Comparison of ENCODE assay signal across 23 mouse cellular contexts in genomic region chr11:43253034-43253433, GRCm38 (mm10).
A peak's percentile ranks its signal among the peaks of the same experiment; 100 is the strongest.
DNase-seq lines count a peak whose midpoint lies in the region; ATAC-seq and TF ChIP-seq lines count a peak whose summit lies in the region.
"Had no signal": no experiment of that assay in that cellular context is flagged by ENCODE, and none has a peak within 500 bp of the region (broad histone marks: within the 10 kb centered on the region; RNA-seq: fewer than 3 reads in every experiment).

No protein-coding gene starts in this region.

- ATAC-seq in heart, embryonic 16.5 days (replicated peaks; ENCODE audit: extremely low read depth, insufficient read depth, low FRiP score) = no peak
- peak; percentile 79 for ATAC-seq in kidney, embryonic 16.5 days (ENCODE audit: low FRiP score, low TSS enrichment)
- no peak for ATAC-seq in liver, postnatal 0 days
- ATAC-seq: forebrain, embryonic 14.5 days had no signal

- 0 out of 2 replicates have a peak overlapping the region, but pooled peaks have one; percentile 13 for H3K27ac ChIP-seq in heart, embryonic 16.5 days (ENCODE audit: low read length)
- no peak overlapping the region for H3K27ac ChIP-seq in kidney, embryonic 16.5 days (ENCODE audit: low read length)
- H3K27ac ChIP-seq in liver, postnatal 0 days (ENCODE audit: low read depth) = no peak overlapping the region
- H3K27ac ChIP-seq: limb, embryonic 15.5 days; liver, embryonic 13.5 days; macrophage had no signal

- no peaks in the 10 kb centered on the region for H3K9me3 ChIP-seq in heart, embryonic 16.5 days (replicated peaks; ENCODE audit: control insufficient read depth, low read length)
- no peaks in the 10 kb centered on the region for H3K9me3 ChIP-seq in kidney, embryonic 16.5 days (ENCODE audit: low read length)
- H3K9me3 ChIP-seq in liver, postnatal 0 days (ENCODE audit: low read length) = no peaks in the 10 kb centered on the region
- H3K9me3 ChIP-seq: G1E; limb, embryonic 15.5 days; liver, embryonic 13.5 days had no signal

- H3K27me3 ChIP-seq in heart, embryonic 16.5 days (ENCODE audit: control insufficient read depth, insufficient read depth, low read length) = no peaks in the 10 kb centered on the region
- H3K27me3 ChIP-seq in kidney, embryonic 16.5 days (ENCODE audit: insufficient read depth, low read length) = no peaks in the 10 kb centered on the region
- no peaks in the 10 kb centered on the region for H3K27me3 ChIP-seq in liver, postnatal 0 days (ENCODE audit: insufficient read depth, low read length)
- H3K27me3 ChIP-seq: limb, embryonic 15.5 days; liver, embryonic 13.5 days had no signal

- no peak for TF ChIP-seq CTCF in liver, postnatal 0 days (IDR thresholded peaks at IDR 0.05; ENCODE audit: low read depth)

- DNase-seq in embryo, embryonic 11 days = peak; percentile 4
- DNase-seq in embryo, embryonic 10.5 days (ENCODE audit: low spot score) = no peak
- no peak for DNase-seq in heart, adult 18-20 months
- DNase-seq in kidney, postnatal 10 days = no peak
- peak; percentile 30 for DNase-seq in mesoderm, embryonic 11.5 days (ENCODE audit: low read depth, low spot score)
- DNase-seq in liver, postnatal 0 days = no peak
- DNase-seq: adrenal gland, adult 8-10 months; cerebellum, adult 9-11 months; gastrocnemius, postnatal 25 days; heart, adult 11 months; kidney, adult 9 months; liver, embryonic 13.5 days; lung, adult 2 months; lung, postnatal 10 days; midbrain, embryonic 14.5 days; thymus, adult 2 months; thymus, postnatal 36 days had no signal

- H3K4me1 ChIP-seq in heart, embryonic 16.5 days (ENCODE audit: control insufficient read depth, insufficient read depth, low read length) = peaks cover 7% of the 10 kb centered on the region
- H3K4me1 ChIP-seq in kidney, embryonic 16.5 days (ENCODE audit: insufficient read depth, low read length) = peaks cover 3% of the 10 kb centered on the region
- H3K4me1 ChIP-seq in liver, postnatal 0 days (ENCODE audit: insufficient read depth) = no peaks in the 10 kb centered on the region
- H3K4me1 ChIP-seq: liver, embryonic 13.5 days had no signal

- H3K4me3 ChIP-seq in heart, embryonic 16.5 days (ENCODE audit: low read length) = no peak overlapping the region
- no peak overlapping the region for H3K4me3 ChIP-seq in kidney, embryonic 16.5 days (ENCODE audit: low read length)
- no peak overlapping the region for H3K4me3 ChIP-seq in liver, postnatal 0 days (ENCODE audit: low read depth, low read length)
- H3K4me3 ChIP-seq: limb, embryonic 15.5 days; liver, embryonic 13.5 days had no signal

- H3K36me3 ChIP-seq in heart, embryonic 16.5 days (ENCODE audit: control insufficient read depth, insufficient read depth) = no peaks in the 10 kb centered on the region
- H3K36me3 ChIP-seq in kidney, embryonic 16.5 days (ENCODE audit: insufficient read depth, low read length) = no peaks in the 10 kb centered on the region
- H3K36me3 ChIP-seq in liver, postnatal 0 days (replicated peaks; ENCODE audit: insufficient read depth, low read length) = no peaks in the 10 kb centered on the region
- H3K36me3 ChIP-seq: G1E; limb, embryonic 15.5 days; liver, embryonic 13.5 days had no signal

- WGBS in heart, embryonic 16.5 days = 39% methylated on average over 6 of the region's 6 CpGs
- WGBS in kidney, embryonic 16.5 days = 24% methylated on average over 6 of the region's 6 CpGs
- WGBS in liver, postnatal 0 days (ENCODE audit: insufficient replicate concordance) = 59% methylated on average over 6 of the region's 6 CpGs

- no peak for TF ChIP-seq EP300 in liver, postnatal 0 days (IDR thresholded peaks at IDR 0.05; ENCODE audit: low read depth)

- no peak overlapping the region for H3K9ac ChIP-seq in heart, embryonic 16.5 days (ENCODE audit: low read length)
- H3K9ac ChIP-seq in kidney, embryonic 16.5 days (replicated peaks; ENCODE audit: low read length) = no peak overlapping the region
- H3K9ac ChIP-seq in liver, postnatal 0 days (replicated peaks) = no peak overlapping the region
- H3K9ac ChIP-seq: limb, embryonic 15.5 days; liver, embryonic 13.5 days had no signal

- H3K4me2 ChIP-seq in heart, embryonic 16.5 days (ENCODE audit: low read depth, low read length) = no peak overlapping the region
- H3K4me2 ChIP-seq in kidney, embryonic 16.5 days (replicated peaks; ENCODE audit: low read depth, low read length) = no peak overlapping the region
- H3K4me2 ChIP-seq in liver, postnatal 0 days (ENCODE audit: low read depth, low read length) = no peak overlapping the region
- H3K4me2 ChIP-seq: limb, embryonic 15.5 days; liver, embryonic 13.5 days had no signal

Comparison
In these comparisons a context has a peak if more than half of its experiments do, and no peak if none do; other contexts are left out.
1. DNase-seq: peak in embryo, embryonic 11 days (single experiment) and mesoderm, embryonic 11.5 days (single experiment); none in embryo, embryonic 10.5 days (single experiment), heart, adult 18-20 months (0 of 2), kidney, postnatal 10 days (single experiment) and liver, postnatal 0 days (single experiment).